Mouse (Mus musculus) thymus, adult 2 months (tissue): Measurements from ENCODE around the gene Tlk2.

Experiments used
- CTCF ChIP-seq: fragments of 200-500 bp; IDR thresholded peaks from 2 replicates; pipeline ENCODE4 v1.5.1; 2012; ENCODE audit warnings: mild to moderate bottlenecking, control low read depth, low read length, moderate library complexity, borderline replicate concordance; ENCODE audit not compliant: control insufficient read depth, poor library complexity, insufficient read depth; ENCODE audit errors: extremely low read depth
- POLR2A ChIP-seq: fragments of 200-500 bp; IDR thresholded peaks from 2 replicates; pipeline ENCODE4 v1.6.1; 2012; ENCODE audit warnings: mild to moderate bottlenecking, low read length, control low read depth, moderate library complexity; ENCODE audit not compliant: control insufficient read depth, poor library complexity, insufficient read depth; ENCODE audit errors: extremely low read depth

DNA sequence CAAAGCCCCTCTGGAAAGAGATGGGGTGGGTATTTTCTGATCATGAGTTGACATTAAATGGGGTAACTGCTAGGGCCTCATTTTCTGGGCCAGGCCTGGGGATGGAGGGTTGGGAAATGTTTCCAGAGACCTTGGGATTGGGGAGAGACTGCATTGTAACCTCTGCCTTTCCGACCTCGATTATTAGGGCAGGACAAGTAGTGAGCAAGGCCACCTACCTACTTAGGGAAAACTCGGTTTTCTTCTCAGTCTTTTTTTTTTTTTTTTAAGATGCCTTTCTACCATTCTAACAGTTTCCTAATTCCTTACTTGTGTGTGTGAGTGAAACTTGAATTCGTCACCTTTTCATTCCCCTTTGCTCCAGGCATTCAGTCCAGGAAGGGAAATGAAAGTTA lies 3.9 kb downstream of the Tlk2 start:
- no peak; the same call in 1 of the 2 replicates for TF ChIP-seq CTCF
- no peak for TF ChIP-seq POLR2A
